Mouse (Mus musculus) Muller cell, postnatal 12 days (primary cell): ENCODE results near the gene Ptpn13.

Experiments
- DNase-seq: peaks from one replicate; pipeline ENCODE4 v3.0.0-alpha.2; 2015; ENCODE audit errors: inconsistent ontology term

Gene Ptpn13

DNA sequence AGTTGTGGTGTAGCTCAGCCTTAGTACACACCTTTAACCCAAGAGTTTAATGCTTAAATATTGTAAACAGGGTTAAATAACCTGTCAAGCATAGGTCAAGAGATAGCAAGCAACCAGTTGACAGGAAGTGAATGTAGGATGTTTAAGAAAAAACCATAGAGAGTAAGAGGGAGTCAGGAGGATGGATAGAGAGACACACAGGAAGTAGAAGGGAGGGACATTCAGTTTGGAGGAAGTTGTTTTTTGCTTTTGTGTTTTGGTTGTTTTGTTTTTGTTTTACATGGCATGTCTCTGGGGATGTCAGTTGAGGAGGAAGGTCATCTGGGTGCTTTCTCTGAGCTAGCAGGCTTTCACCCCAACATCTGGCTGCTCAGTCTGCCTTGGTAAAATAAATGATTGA lies 91.6 kb downstream of the Ptpn13 start:
- no peak for DNase-seq

DNA sequence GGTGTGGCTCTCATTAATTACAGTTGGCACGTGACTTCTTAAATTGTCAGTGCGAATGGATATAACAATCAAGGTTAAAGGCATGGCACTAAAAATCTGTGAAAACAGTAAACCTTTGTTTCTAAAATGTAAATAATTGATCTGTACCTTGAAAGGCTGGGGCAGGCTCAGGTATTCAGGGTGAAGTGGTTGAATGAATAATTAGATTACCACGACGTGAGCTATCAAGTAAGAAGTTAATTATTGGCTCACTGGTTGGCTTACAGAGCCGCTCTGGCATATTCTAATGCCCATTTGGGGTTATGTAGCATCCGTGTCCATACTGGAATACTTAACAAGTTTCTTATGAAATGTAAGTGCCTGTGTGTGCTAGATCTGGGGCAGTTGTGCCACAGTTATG lies 92.6 kb downstream of the Ptpn13 start:
- no peak for DNase-seq

DNA sequence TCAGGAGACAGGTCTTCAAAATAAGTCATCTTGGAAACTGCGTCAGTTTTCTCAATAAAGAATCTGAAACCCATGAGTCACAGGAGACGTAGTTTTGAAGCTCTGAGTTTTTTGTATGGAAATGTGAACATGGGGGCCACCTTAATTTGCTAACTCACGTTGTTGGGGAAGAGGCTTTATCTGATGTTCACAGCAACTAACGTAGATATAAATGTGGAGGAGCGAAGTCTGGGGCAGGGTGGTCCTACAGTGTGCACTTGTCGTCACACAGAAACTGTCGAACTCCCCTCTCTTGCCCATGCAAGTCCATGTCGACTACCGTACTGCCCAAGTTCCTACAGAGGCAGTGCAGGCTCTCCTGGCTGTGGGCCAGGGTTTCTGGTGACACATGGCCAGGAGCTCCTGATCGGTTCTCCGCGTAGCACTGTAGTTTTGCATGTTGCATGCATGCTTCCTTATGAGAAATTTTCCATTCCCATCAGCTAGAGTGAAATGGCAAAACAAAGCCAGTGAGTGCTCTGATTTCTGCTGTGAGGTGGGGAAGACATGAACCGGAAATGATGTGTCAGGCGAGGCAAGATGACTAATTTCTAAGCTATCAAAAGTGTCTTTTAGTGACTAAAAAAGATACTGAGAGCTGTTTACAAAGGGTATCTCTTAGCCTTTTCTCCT lies 93.9 kb downstream of the Ptpn13 start:
- DNase-seq: peak; percentile 62

DNA sequence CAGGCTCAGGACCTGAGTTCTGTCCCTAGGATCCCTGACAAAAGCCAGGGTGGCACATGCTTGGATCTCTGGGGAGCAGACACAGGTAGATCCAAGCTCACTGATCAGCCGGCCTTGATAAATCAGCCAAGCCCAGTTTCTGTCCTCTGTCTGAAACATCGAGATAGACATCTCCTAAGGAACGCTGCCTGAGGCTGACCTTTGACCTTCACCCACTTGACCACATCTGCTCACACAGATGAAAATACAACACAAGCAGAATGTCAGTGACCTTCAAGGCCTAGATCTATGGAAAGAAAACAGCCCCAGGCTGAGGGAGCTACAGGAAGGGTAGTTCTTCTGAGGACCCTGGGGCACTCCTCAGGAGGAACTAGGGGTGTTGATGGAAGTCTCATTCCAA lies 97.4 kb downstream of the Ptpn13 start:
- no peak for DNase-seq

DNA sequence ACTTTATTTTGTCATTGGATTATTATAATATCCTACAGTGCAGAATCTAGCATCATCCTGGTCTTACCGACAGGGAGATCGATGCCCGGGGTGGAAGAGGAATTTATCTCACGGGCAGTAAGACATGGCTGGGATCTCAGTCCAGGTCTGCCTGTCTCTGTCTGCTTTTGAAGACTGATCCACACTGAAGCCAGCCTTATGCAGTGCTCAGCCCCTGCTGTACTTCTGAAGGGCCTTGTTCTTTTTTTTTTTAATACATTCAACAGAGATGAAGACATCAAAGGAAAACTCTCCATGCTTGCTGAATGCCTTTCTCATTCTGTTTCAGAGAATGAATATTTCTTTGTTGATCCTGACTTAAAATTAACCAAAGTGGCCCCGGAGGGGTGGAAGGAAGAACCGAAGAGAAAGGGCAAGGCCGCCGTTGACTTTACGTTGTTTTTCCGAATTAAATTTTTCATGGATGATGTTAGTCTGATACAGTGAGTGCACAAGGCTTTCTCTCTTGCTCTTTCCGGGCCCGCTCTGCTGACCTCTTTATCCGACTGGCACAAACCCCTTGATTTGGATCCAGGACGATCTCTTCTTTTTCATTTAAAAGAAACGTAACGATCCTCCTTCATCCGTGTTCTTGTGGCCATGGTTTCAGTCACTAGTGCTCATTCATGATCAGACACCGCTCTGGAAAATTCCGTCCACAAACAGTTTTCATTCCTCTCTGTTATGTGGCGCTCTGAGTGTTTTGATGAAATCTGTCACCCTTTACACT lies 101.9 kb downstream of the Ptpn13 start:
- DNase-seq: no peak

DNA sequence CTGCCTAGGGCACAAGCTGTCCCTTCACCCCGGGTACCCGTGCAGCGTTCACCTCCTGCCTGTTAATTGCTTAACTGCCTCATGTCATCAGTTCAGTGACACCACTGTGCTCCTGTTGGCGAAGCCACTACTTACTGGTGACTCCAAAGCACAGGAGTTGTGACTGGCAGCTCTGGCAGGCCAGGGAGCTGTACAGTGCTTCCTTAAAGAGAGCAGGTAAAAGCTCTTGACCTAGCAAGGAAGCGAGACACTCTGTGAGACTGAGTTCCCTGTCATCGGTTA lies 102.4 kb downstream of the Ptpn13 start:
- no peak for DNase-seq

DNA sequence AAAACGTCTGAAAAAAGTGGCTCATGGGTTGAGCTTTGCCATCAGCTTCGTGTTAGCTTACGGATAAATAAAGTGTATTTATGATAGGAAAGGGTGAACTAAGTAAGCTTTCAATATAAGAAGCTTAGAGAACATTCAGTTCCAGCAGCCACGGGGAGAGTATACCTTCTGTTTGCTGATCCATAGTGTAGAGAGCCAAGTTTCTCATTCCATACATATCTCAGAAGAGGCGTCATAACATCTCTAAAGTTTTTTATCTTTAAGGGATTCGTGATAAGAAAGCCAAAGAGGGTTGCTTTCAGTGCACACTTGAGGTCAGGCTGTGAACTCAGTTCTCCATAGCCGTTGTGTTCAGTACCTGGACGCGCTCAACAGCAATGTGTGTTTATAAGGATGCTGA lies 105.2 kb downstream of the Ptpn13 start:
- no peak for DNase-seq

DNA sequence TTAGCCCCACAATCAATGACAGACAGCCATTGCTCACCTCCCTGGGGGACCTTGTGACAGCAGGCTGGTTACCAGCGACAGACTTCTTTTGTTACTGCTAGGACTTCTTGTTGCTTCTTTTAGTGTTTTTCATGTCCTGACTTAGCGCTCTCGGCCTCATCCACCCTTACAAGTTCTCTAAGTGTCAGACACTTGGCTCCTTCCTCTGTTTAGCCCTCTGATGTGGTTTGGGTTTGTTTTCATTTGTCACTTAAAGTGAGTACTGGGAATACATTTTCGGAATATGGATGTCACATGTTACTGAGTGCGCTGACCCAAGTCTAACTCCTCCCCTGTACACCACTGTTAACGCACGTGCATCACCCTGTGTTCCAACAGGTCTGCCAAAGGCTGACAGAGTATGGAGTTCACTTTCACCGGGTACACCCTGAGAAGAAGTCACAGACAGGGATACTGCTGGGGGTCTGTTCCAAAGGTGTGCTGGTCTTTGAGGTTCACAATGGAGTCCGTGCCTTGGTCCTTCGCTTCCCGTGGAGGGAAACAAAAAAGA lies 107.9 kb downstream of the Ptpn13 start:
- DNase-seq: no peak

DNA sequence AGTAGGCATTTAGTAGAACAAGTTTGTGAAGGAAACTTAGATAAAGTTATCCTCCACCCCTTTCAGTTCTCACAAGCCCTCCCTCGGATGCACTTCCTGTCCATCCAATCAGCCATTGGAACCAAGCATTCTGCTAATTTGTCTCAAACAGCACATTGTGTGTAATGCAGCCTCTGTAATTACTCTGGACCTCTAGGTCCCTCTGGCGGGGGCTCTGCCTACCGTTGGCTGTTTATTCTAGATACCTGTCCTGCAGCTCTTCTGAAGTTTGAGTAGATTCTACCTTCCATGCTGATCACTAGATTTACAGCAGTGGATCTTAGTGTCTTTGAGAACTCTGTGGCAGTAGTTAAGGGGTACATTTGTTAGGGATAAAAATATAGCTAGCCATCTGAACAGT lies 109.5 kb downstream of the Ptpn13 start:
- DNase-seq: no peak

DNA sequence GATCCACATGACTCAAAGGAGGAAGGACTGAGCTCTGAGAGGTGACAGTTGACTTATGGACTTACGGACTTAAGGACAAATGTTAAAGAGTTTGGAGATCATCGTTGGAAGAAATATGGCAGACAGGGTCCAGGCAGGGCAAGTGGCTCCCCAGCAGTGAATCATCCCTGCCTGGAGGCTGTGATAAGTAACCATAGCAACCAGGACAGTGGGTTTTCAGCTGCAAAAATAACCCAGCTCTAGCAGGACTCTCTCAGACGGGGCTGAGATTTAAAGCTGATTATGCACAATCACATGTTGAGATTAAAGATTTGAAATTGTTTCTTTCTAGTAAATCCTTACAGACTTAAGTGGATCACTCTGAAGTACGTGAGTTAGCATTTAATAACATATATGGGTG lies 112.4 kb downstream of the Ptpn13 start:
- no peak for DNase-seq

DNA sequence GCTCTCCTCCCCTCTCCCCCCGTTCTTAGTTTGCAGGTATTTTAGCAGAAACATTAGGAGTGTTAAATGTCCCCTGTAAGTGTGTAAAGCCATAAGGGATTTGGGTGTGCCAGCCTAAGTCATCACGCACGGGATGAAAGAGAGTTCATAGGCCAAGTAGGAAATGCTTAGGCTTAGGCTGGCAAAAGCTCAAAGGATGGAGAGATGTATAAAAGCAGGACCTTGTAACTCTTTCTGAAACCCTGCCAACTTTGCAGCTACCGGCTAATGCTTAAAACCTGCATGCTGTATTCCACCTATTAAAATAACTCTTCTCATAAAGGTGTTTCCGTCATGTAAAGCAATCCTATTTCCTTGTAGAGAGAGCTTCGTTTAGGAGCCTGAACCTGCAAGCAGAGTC lies 115.6 kb downstream of the Ptpn13 start:
- DNase-seq: no peak

DNA sequence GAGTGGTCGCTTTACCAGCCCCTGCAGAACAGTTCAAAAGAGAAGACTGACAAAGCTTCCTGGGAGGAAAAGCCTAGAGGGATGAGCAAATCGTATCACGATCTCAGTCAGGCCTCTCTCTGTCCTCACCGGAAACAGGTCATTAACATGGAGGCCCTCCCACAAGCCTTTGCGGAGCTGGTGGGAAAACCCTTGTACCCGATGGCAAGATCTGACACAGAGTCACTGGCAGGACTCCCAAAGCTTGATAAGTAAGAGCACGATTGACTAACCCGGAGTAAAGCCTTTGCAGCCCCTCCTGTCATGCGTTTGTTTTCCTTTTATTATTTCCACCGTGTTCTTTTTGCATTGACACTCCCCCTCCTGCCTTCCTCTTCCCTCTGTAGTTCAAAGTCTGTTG lies 116.1 kb downstream of the Ptpn13 start:
- DNase-seq: no peak

DNA sequence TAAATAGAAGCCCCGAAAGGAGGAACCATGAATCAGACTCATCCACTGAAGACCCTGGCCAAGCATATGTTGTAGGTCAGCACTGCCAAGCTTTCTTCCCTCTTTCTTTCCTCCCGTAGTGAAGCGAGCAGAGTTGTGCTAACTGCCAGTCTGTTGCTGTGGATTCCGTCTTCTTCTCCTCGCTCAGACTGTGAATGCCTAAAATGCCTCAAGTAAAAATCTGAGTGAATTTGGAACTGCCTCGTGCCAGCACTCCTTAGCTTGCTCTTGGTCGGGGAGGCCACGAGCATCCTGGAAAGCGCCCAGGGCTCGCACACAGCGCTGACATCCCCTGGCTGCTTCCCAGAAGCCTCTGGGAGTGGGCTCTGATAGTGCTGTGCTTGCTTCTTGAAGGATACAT lies 116.5 kb downstream of the Ptpn13 start:
- DNase-seq: peak; percentile 15

DNA sequence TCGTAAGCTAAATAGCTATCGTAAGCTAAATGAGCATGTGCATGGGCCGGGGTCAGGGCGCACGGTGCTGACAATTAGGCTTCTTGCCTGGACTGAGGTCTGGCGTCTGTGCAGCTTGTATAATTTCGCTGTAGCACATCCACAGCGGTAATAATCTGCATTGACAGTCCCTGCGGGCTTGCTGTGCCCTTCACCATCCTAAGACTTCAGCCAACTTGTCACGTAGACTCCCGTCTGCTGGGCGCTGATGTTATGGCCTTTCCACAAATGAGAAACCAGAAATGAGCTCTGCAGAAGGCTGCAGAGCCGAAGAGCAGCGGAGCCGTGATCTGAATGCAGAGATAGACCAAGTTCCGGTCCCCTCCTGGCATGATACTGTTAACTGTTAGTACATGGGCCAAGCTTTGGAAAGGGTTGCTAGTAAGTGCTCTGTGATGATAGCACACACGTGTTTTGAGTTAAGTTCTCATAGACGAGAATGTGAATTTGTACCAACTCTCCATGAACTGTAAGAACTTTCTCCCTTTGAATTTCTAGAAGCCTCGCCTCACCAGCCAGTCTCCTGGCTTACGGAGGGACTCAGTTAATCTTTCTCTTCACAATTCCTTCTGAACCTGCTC lies 120.5 kb downstream of the Ptpn13 start:
- DNase-seq: peak; percentile 46

DNA sequence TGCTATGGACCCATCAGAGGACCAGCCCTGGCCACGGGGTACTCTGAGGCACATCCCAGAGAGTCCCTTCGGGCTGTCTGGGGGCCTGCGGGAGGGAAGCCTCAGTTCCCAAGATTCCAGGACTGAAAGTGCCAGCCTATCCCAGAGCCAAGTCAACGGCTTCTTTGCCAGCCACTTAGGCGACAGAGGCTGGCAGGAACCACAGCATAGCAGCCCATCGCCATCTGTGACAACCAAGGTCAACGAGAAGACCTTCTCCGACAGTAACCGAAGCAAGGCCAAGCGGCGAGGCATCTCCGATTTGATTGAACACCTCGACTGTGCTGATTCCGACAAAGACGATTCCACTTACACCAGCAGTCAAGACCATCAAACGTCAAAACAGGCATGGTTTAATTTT lies 129.8 kb downstream of the Ptpn13 start:
- DNase-seq: no peak

DNA sequence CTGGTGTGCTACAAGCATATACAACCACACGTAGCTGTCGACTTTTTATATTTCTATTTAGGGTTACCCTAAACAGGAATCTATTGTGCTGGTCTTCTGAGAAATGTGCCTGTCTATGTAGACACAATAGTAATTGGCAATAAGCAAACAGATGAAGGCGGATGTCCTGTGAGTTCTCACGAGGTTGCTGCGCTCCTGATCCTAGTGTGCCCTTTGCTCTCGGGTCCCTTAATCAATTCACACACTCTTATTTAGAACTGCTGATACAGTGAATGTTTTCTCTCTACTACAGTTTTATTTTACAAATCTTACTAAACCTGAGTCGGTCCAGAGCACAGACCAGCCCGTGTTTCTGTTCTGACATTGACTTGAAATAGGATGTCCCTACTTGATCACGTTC lies 135.6 kb downstream of the Ptpn13 start:
- no peak for DNase-seq

DNA sequence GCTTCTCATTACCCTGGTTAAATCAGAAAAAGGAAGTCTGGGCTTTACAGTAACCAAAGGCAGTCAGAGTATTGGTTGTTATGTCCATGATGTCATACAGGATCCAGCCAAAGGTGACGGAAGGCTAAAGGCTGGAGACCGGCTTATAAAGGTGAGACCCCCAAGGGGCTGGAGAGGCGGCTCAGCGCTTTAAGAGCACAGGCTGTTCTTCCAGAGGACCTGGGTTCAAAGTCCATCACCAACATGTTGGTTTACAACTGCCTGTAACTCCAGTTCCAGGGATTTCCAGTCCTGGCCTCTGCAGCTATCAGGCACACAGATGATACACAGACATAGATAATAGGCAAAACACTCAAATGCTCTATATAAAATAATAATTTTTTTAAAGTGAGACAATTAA lies 143.0 kb downstream of the Ptpn13 start:
- DNase-seq: no peak

DNA sequence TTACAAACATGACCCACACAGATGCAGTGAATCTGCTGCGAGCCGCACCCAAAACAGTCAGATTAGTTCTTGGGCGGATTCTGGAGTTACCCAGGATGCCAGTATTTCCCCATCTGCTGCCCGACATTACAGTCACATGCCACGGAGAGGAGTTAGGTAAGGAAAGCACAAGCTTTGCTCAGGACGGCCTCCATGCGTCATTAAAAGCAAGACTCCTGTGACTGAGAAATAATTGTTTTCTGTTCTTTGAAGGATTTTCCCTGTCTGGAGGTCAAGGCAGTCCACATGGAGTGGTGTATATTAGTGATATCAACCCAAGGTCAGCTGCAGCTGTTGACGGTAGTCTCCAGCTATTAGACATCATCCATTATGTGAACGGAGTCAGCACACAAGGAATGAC lies 144.5 kb downstream of the Ptpn13 start:
- no peak for DNase-seq

DNA sequence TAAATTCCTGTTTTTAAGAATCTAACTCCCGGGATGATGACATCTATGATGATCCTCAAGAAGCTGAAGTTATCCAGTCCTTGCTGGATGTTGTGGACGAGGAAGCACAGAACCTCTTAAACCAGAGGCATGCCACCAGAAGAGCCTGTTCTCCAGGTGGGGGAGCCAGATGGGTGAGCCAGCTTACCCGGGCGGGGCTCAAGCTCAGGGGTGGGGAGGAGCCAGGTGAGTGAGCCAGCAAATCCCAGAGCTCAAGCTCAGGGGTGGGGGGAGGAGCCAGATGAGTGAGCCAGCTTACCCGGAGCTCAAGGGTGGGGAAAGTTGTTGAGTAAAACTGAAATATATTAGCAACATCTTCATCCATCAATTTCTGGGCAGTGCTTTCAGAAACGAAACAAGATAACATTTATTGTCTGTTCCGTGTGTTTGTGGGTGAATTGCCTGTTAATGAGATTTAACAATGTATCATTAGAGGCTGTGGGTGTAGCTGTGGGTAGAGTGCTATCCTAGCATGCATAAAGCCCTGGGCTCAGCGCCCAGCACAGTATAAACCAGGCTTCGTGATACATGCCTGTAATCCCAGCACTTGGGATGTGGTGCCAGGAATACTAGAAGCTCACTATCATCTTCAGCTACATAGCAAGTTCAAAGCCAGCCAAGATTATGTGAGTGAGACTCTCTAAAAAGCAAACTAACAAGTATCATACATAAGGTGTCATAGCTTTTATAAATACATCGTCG lies 154.9 kb downstream of the Ptpn13 start:
- peak; percentile 20 for DNase-seq

DNA sequence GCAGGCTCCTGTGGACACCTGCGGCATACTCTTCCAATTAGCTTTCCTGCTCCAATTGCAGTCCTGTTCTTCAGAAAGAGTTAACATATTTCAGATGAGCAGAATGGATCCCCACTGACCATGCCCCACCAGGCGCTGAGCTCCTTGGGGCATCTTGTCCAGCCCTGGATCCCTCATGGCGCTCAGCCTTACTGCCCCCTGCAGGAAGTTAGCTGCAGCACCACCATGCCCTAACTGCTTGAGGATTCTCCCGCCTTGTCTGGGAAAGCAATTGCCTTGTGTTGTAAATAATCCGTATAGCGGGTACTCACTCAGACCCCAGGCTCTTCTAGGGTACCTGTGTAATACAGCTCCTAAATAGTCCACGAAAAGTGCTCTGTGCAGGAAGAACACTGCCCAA lies 162.2 kb downstream of the Ptpn13 start:
- DNase-seq: no peak

DNA sequence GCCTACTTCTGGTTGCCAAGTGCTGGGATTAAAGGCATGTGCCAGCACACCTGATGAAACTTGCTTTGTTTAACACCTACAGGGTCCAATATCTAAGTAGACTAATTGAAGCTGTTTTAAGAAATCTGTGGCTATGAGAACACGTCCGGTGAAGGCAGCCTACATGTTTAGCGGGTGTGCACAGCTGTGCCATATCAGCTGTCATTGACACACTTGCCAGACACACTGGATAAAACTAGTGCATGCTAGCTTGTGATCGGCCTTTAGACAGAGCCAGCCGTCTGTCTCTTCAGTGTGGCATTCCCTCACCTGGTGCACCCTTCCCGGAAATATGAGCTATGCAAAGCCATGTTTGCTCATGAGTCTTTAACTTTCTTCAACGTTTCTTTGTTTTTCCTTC lies 166.9 kb downstream of the Ptpn13 start:
- no peak for DNase-seq

DNA sequence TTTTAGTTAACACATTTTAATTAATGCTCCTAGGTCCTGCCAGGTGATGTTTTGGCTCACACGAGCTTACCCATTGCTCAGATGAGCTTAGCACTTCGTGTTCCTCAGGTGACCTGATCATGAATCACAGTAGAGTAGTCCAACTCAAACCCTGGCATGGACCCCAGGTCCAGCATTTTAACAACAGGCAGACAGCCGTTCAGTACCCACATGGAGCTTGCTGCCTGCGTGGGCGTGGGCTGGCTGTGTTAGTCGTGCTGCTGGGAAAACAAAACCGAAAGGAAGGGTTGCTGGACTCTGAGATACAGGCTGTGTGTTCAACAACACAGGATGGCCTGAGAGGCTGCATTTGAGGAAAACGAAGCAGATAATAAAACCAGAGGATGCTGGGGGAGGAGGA lies 167.7 kb downstream of the Ptpn13 start:
- peak; percentile 57 for DNase-seq
